Mouse (Mus musculus) cortical plate, adult 2 months (tissue): ENCODE measurements around the gene Fbxo47. TPM values are rescaled to one million over a fixed set of nuclear protein-coding genes. Genes with fewer than 3 reads are reported as not detected.
"Not testable (repeated sequence)": the region's sequence is repeated elsewhere in the genome, so short reads cannot be mapped to it uniquely, and the experiment has no call there.

Experiments used
- H3K27ac ChIP-seq: fragments of 200-500 bp; 2 replicates; pipeline ENCODE4 v1.5.1; 2012; ENCODE audit warnings: low read length, control low read depth, inconsistent platforms; ENCODE audit not compliant: insufficient read depth
- H3K4me1 ChIP-seq: fragments of 200-500 bp; 2 replicates; pipeline ENCODE4 v1.6.1; 2011; ENCODE audit warnings: low read length; ENCODE audit not compliant: control insufficient read depth, insufficient read depth
- H3K4me3 ChIP-seq: fragments of 200-500 bp; 2 replicates; pipeline ENCODE4 v1.5.1; 2011; ENCODE audit warnings: mild to moderate bottlenecking, low read length, control low read depth; ENCODE audit not compliant: insufficient read depth
- CTCF ChIP-seq: fragments of 200-500 bp; IDR thresholded peaks from 2 replicates; pipeline ENCODE4 v1.5.1; 2011; ENCODE audit warnings: mild to moderate bottlenecking, control low read depth, low read length; ENCODE audit not compliant: insufficient read depth; ENCODE audit errors: extremely low read depth
- POLR2A ChIP-seq: fragments of 200-500 bp; IDR thresholded peaks from 2 replicates; pipeline ENCODE4 v1.6.1; 2011; ENCODE audit warnings: mild to moderate bottlenecking, low read length, control low read depth; ENCODE audit not compliant: insufficient read depth; ENCODE audit errors: extremely low read depth
- polyA plus RNA-seq: library from polyadenylated mRNA; depleted of rRNA; stranded (reverse); fragments of >200 nt; gene quantifications from 2 replicates; pipeline ENCODE4 v1.2.3, GENCODE M21; 2012

The Fbxo47 gene
- polyA plus RNA-seq, 1 experiment: 1.6 TPM

GRCm38 (mm10) chr11:97851601-97852000 is 32.4 kb downstream of the Fbxo47 start:
- H3K4me1 ChIP-seq: no peaks in the 10 kb centered on the region
- TF ChIP-seq CTCF (no peak), POLR2A (no peak)
- no peak overlapping the region for H3K27ac ChIP-seq
- no peak overlapping the region for H3K4me3 ChIP-seq

- no peak overlapping the region for H3K4me3 ChIP-seq
- TF ChIP-seq POLR2A: no peak
- TF ChIP-seq CTCF: no peak
- H3K27ac ChIP-seq: no peak overlapping the region
- H3K4me1 ChIP-seq: no peaks in the 10 kb centered on the region
These were observed 33.6 kb downstream of the Fbxo47 start for GRCm38 (mm10) chr11:97850367-97850766.

- TF ChIP-seq POLR2A (no peak), CTCF (no peak)
- peak overlapping the region; percentile 60 for H3K27ac ChIP-seq
- peak overlapping the region; percentile 56 for H3K4me3 ChIP-seq
- H3K4me1 ChIP-seq: peaks cover 1% of the 10 kb centered on the region
These were observed 42.0 kb downstream of the Fbxo47 start for GRCm38 (mm10) chr11:97842001-97842400.

GRCm38 (mm10) chr11:97840991-97841661 is 42.8 kb downstream of the Fbxo47 start:
- Histone ChIP-seq H3K4me1 (peaks cover 1% of the 10 kb centered on the region), H3K27ac (peak overlapping the region; percentile 75)
- TF ChIP-seq CTCF (no peak), POLR2A (peak; percentile 99)

GRCm38 (mm10) chr11:97840539-97840954 is 43.4 kb downstream of the Fbxo47 start, which contains the start of gene B230217C12Rik:
B230217C12Rik (plus strand) TSS chr11:97840780.
- Histone ChIP-seq H3K4me1 (peaks cover 1% of the 10 kb centered on the region), H3K27ac (peak within 1 kb of the TSS; percentile 75), H3K4me3 (peak within 1 kb of the TSS; percentile 56)
- TF ChIP-seq POLR2A (no peak), CTCF (peak; percentile 25; the same call in 1 of the 2 replicates)

More at GRCm38 (mm10) chr11:97840991-97841661, 42.8 kb downstream of the Fbxo47 start:
- peak overlapping the region; percentile 56 for H3K4me3 ChIP-seq

- no peak for TF ChIP-seq POLR2A
- TF ChIP-seq CTCF: no peak
- Histone ChIP-seq H3K4me1 (peaks cover 1% of the 10 kb centered on the region), H3K4me3 (peak overlapping the region; percentile 56)
These were observed 43.8 kb downstream of the Fbxo47 start for GRCm38 (mm10) chr11:97840135-97840490.

GRCm38 (mm10) chr11:97839441-97840134 is 44.4 kb downstream of the Fbxo47 start:
- no peak overlapping the region for H3K4me3 ChIP-seq
- peaks cover 1% of the 10 kb centered on the region for H3K4me1 ChIP-seq
- H3K27ac ChIP-seq: 0 out of 2 replicates have a peak overlapping the region, but pooled peaks have one; percentile 17
- TF ChIP-seq POLR2A (no peak), CTCF (no peak)

More at GRCm38 (mm10) chr11:97840135-97840490, 43.8 kb downstream of the Fbxo47 start:
- peak overlapping the region; percentile 63 for H3K27ac ChIP-seq

- no peak overlapping the region for H3K4me3 ChIP-seq
- H3K27ac ChIP-seq: 0 out of 2 replicates have a peak overlapping the region, but pooled peaks have one; percentile 17
- no peak for TF ChIP-seq POLR2A
- no peak for TF ChIP-seq CTCF
- peaks cover 1% of the 10 kb centered on the region for H3K4me1 ChIP-seq
These were observed 45.0 kb downstream of the Fbxo47 start for GRCm38 (mm10) chr11:97838779-97839440.

GRCm38 (mm10) chr11:97837641-97838149 is 46.3 kb downstream of the Fbxo47 start:
- Histone ChIP-seq H3K27ac (no peak overlapping the region), H3K4me1 (peaks cover 1% of the 10 kb centered on the region), H3K4me3 (no peak overlapping the region)
- TF ChIP-seq CTCF (no peak), POLR2A (no peak)

GRCm38 (mm10) chr11:97837051-97837450 is 46.9 kb downstream of the Fbxo47 start:
- not testable (repeated sequence) for H3K27ac ChIP-seq, H3K4me3 ChIP-seq, H3K4me1 ChIP-seq
